Mouse (Mus musculus) liver, postnatal 0 days (tissue): ENCODE results near the gene Sfpq.

ENCODE experiments used
- CTCF ChIP-seq: sonication (generic); IDR thresholded peaks from 2 replicates; pipeline ENCODE4 v1.5.1; 2016; ENCODE audit warnings: antibody characterized with exemption, low read depth
- EP300 ChIP-seq: IDR thresholded peaks from 2 replicates; pipeline ENCODE4 v1.6.1; 2016; ENCODE audit warnings: antibody characterized with exemption, low read depth, mild to moderate bottlenecking

DNA sequence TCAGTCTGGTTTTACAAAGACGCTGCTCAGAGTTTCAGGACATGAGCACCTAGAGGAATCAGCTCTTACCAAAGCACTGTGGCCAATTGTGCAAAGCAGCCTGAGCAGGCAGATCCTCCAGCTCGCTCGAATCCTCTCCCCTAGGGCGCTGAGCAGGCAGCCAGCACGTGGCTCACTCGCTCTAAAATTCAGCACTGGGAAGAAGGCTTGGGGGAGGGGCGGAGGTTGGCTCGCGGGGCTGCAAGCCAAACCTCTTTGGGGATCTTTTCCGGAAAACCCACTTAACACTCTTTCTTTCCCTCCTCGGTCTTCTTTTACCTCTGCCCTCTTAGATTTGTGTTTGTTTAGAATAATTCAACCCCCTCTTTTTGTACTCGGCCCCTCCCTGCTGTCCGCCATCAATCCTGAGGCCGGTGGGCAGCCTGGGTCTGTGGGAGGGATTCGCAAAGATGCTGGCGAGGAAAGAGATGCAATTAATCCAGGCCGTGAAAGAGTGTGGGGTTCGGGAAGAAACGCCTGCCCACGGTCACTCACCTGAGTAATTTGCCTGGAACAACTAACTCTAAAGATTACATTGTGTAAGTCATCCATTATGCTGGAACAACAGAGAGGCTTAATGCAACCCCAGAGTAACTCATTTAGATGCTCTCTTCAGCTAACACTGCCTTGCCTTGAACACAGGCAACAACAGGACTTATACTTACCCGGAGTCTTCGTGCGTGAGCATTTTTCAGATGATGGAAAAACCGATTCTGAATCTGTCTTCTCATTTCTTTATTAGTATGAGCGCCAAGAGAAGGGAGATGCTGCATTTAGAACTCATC lies 15.8 kb upstream of the Sfpq start:
- TF ChIP-seq CTCF (no peak), EP300 (no peak)
